Mouse (Mus musculus) embryonic fibroblast, embryonic 13.5 days (primary cell): ENCODE results near the gene Mefv.

Experiments used
- CTCF ChIP-seq: IDR thresholded peaks from 2 replicates; pipeline ENCODE4 v1.5.1; 2011; ENCODE audit warnings: mild to moderate bottlenecking, control low read depth, low read length, moderate library complexity, borderline replicate concordance; ENCODE audit not compliant: insufficient read depth
- POLR2A ChIP-seq: IDR thresholded peaks from 2 replicates; pipeline ENCODE4 v1.6.1; 2011; ENCODE audit warnings: low read depth, mild to moderate bottlenecking, control low read depth, low read length, moderate library complexity

GRCm38 (mm10) chr16:3700893-3701292 lies 17.0 kb downstream of the Mefv start:
- TF ChIP-seq POLR2A (no peak), CTCF (no peak)
